Mouse (Mus musculus): ENCODE results near the gene Shank3. TPM values are rescaled to one million over a fixed set of nuclear protein-coding genes. Genes with fewer than 3 reads are reported as not detected.

Gene Shank3
- polyA plus RNA-seq, 1 experiment from 2014 or later: 1.3 TPM

DNA sequence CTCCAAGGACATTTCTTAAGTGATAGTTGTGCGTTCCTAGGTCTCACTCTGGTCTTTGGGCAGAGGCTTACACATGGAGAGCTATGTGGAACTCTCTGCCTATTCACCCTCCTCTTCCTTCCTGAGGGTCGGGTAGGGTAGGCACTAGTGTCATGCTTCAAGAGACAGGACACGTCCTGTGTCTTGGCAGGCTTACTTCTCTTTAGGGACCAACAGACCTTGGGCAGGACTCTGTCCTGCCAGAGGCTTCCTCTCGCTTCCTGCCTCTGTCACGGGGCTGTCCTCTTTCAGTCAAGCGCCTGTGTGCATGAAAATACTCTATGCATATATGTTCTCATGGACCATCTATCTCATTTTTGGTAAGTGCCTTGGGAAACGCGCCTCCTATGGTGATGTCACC is 8.3 kb downstream of the Shank3 start:
- Histone ChIP-seq H3K9me3 (no peaks in the 10 kb centered on the region), H3K4me1 (replicated peaks) (no peaks in the 10 kb centered on the region), H3K9ac (no peak overlapping the region), H3K4me2 (replicated peaks) (no peak overlapping the region), H3K27me3 (replicated peaks) (no peaks in the 10 kb centered on the region), H3K27ac (no peak overlapping the region), H3K36me3 (no peaks in the 10 kb centered on the region), H3K4me3 (replicated peaks) (no peak overlapping the region)
- WGBS: 83% methylated on average over 8 of the region's 8 CpGs
- ATAC-seq: no peak

DNA sequence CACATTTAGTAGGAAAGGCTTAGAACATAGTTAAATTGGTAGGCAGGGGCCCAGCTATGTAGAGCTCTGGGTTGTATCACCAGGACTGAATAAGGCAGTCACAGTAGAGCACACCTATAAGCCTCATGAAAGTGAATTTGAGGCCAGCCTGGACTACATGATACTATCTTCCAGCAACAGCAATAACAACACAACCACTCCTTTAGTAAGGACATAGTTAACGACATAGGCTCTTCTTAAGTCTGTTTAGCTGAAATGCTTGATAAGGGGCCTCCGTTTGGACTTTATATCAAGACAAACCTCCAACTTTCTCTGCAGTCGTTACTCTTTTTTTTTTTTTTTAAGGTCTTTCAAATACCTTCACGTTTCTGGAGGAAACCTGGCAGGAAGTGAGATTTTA is 13.3 kb downstream of the Shank3 start:
- no peaks in the 10 kb centered on the region for H3K27me3 ChIP-seq (replicated peaks)
- no peak overlapping the region for H3K27ac ChIP-seq

DNA sequence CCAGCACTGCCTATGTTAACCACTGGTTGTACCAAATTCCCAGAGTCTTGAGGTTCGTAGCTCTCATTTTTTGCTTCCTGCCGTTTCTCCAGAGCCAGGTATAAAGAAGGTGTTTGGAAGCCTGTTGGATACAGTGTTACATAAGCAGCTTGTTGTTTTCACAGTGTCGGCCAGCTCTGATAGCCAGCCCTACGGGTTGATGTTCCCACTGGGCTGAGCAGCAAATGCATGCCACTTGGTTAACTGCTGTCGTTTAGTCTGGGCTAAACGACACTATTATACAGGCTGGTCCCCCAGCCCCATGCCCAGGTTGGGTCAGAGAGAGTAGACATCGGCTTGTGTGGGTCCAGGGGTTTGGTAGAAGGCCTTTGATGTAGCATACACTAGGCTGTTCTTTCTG is 22.5 kb downstream of the Shank3 start:
- Histone ChIP-seq H3K27ac (no peak overlapping the region), H3K4me1 (replicated peaks) (0 out of 2 replicates have a peak, but pooled peaks cover 8% of the 10 kb centered on the region), H3K4me2 (replicated peaks) (no peak overlapping the region), H3K27me3 (replicated peaks) (peaks cover 28% of the 10 kb centered on the region), H3K9ac (no peak overlapping the region), H3K9me3 (no peaks in the 10 kb centered on the region), H3K36me3 (no peaks in the 10 kb centered on the region), H3K4me3 (replicated peaks) (no peak overlapping the region)
- 69% methylated on average over 7 of the region's 7 CpGs for WGBS
- no peak for ATAC-seq

More for the DNA sequence above, 13.3 kb downstream of the Shank3 start:
- Histone ChIP-seq H3K9me3 (no peaks in the 10 kb centered on the region), H3K4me1 (replicated peaks) (no peaks in the 10 kb centered on the region), H3K4me2 (replicated peaks) (no peak overlapping the region), H3K4me3 (replicated peaks) (no peak overlapping the region), H3K9ac (no peak overlapping the region), H3K36me3 (no peaks in the 10 kb centered on the region)
- WGBS: 57% methylated on average over 4 of the region's 4 CpGs
- ATAC-seq: no peak

DNA sequence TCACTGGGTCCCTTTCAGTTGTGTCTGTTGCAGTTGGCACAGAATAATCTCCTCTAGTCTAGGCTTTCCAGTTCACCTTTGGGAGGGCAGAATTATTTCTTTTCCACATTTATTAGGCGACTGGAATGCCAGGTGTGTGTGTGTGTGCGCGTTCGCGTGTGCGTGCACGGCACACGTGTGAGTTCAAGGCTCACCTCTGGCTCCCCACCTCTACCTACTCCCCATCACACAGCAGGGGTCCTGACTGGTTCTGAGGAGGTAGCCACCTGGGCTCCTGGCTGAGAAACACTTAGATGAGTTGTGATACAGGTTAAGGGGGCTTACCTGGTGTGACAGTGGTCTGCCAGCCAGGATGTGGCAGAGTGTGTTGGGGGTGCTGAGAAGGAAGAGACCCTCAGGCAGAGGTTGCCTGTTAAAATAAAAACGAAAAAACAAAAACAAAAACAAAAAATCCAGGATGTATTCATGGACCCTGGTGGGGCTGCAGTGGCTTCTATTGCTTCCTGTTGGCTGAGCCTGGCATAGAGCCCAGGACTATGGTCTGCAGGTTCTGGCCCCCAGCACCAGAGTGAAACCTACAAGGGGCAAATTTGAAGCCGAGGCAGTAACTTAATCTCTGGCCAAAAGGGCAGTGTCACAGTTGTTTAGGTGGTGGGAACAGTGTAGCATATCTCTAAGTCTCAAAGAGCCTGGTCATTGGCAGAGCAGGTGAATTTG is 23.3 kb downstream of the Shank3 start:
- H3K4me1 ChIP-seq (replicated peaks): 0 out of 2 replicates have a peak, but pooled peaks cover 8% of the 10 kb centered on the region
- peak overlapping the region; percentile 59; the same call in 1 of the 2 replicates for H3K4me3 ChIP-seq (replicated peaks)
- peaks cover 28% of the 10 kb centered on the region for H3K27me3 ChIP-seq (replicated peaks)
- H3K27ac ChIP-seq: no peak overlapping the region
- H3K9me3 ChIP-seq: no peaks in the 10 kb centered on the region
- H3K36me3 ChIP-seq: no peaks in the 10 kb centered on the region
- ATAC-seq: no peak; the same call in 1 of the 2 replicates
- peak overlapping the region; percentile 95; the same call in 1 of the 2 replicates for H3K4me2 ChIP-seq (replicated peaks)
- 85% methylated on average over 10 of the region's 10 CpGs for WGBS
- H3K9ac ChIP-seq: no peak overlapping the region

DNA sequence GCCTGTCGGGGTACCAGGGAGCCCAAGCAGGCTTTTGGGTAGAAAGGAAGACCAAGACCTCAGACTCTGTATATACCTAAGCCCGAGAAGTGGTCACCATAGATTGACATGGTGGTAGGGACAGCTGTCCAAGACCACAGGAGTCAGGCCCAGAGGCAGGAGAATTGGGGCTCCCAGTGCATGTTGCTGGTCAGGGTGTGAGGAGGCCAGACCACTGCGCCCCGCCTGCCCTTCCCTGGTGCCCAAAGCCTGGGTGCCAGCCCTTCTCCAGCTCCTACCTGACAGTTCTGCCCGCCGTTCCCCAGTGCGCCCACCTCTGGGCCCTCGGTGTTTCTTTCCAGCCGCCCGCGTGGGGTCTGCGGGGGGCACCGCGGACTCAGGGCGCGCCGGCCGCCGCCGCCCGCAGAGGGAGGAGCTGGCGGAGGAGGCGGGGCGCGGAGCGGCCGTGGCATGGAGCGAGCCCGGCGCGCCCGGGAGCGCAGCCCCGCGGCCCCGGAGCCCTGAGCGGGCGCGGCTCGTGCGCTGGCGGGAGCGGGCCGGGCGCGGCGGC is 23.9 kb downstream of the Shank3 start:
- WGBS: 13% methylated on average over 43 of the region's 47 CpGs
- peaks cover 28% of the 10 kb centered on the region for H3K27me3 ChIP-seq (replicated peaks)
- peak; percentile 88 for ATAC-seq
- no peaks in the 10 kb centered on the region for H3K36me3 ChIP-seq
- H3K4me1 ChIP-seq (replicated peaks): 0 out of 2 replicates have a peak, but pooled peaks cover 8% of the 10 kb centered on the region
- no peaks in the 10 kb centered on the region for H3K9me3 ChIP-seq
- H3K9ac ChIP-seq: no peak overlapping the region
- H3K4me3 ChIP-seq (replicated peaks): peak overlapping the region; percentile 59
- H3K27ac ChIP-seq: no peak overlapping the region
- H3K4me2 ChIP-seq (replicated peaks): peak overlapping the region; percentile 95

DNA sequence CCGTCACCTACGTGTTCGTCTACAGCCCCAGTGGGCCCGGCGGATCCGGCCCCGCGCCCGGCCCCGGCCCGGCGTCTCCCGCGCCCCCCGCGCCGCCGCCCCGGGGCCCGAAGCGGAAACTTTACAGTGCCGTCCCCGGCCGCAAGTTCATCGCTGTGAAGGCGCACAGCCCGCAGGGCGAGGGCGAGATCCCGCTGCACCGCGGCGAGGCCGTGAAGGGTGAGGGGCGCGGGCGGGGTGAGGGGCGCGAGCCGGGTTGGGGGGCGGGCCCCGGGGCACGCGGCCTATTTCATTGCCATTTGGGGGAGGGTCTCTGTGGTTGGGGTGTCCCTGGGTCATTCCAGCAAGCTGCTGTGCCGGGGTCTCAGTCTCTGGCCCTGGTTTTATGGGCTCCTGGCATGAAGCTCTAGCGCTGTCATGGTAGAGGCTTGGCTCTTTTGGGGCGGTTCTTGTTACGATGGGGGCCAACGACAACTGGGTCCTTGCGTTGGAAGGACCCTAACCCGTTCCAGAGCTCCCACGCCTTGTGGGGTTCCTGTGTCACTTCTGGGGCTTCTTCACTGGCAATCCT is 24.7 kb downstream of the Shank3 start:
- H3K9me3 ChIP-seq: no peaks in the 10 kb centered on the region
- H3K27ac ChIP-seq: no peak overlapping the region
- H3K36me3 ChIP-seq: no peaks in the 10 kb centered on the region
- peaks cover 28% of the 10 kb centered on the region for H3K27me3 ChIP-seq (replicated peaks)
- peak overlapping the region; percentile 54 for H3K9ac ChIP-seq
- H3K4me2 ChIP-seq (replicated peaks): peak overlapping the region; percentile 95
- H3K4me1 ChIP-seq (replicated peaks): 0 out of 2 replicates have a peak, but pooled peaks cover 8% of the 10 kb centered on the region
- peak overlapping the region; percentile 59 for H3K4me3 ChIP-seq (replicated peaks)
- WGBS: 7% methylated on average over 37 of the region's 52 CpGs
- peak; percentile 40 for ATAC-seq

DNA sequence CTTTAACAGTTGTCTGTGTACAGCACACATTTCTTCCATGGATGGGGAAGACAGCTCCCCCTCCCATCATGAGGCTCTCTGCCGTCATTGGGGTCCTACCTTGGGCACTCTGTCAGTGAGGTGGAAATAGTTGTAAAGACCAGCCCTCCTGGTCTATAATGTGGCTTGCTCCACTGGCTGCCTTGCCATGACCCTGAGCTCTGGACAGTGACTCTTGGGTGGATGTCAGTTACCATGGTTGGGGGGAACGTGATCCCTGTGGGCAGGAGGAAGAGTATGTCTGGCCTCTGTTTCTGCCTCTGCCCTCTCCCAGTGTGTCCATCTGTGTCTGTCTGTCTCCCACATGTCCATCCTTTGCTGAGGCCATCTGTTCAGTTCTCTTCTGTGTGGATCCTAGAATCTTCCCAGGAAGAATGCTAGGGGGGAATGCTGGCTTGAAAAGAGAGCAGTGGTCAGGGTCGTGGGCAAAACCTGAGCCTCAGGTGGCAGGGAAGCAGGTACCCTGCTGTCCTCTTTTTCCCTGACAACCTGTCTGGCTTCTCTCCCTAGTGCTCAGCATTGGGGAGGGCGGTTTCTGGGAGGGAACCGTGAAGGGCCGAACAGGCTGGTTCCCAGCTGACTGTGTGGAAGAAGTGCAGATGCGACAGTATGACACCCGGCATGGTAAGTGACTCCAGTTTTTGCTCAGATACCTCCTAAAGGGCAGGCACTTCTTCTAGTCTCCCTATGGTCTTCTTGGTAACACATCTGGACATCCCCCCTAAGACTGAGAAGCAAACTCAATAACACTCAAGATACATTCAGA is 25.4 kb downstream of the Shank3 start:
- Histone ChIP-seq H3K4me1 (replicated peaks) (0 out of 2 replicates have a peak, but pooled peaks cover 8% of the 10 kb centered on the region), H3K36me3 (no peaks in the 10 kb centered on the region), H3K4me2 (replicated peaks) (peak overlapping the region; percentile 95), H3K27me3 (replicated peaks) (peaks cover 28% of the 10 kb centered on the region), H3K27ac (no peak overlapping the region), H3K4me3 (replicated peaks) (peak overlapping the region; percentile 59; the same call in 1 of the 2 replicates), H3K9ac (no peak overlapping the region), H3K9me3 (no peaks in the 10 kb centered on the region)
- WGBS: 76% methylated on average over 8 of the region's 8 CpGs
- ATAC-seq: no peak

DNA sequence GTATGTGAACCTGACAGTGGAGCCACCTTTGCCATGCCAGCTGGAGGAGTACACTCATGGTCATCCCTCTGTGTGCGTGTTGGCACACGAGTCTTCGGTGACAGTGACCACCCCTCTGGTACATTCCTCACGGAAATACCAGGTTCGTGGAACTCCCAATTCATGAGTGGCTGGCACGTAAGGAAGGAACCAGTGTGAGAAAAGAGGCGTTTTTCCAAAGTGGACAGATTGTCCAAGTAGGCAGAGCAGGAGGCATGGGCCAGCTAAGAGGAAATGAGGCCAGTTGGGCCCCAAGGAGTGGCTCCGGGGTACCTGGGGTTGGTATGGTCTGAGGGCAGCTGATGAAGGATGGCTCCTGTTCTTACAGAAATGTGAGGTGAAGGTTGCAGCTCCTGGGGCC is 26.0 kb downstream of the Shank3 start:
- Histone ChIP-seq H3K9ac (no peak overlapping the region), H3K4me1 (replicated peaks) (0 out of 2 replicates have a peak, but pooled peaks cover 8% of the 10 kb centered on the region), H3K27ac (no peak overlapping the region), H3K9me3 (no peaks in the 10 kb centered on the region), H3K4me3 (replicated peaks) (no peak overlapping the region), H3K36me3 (no peaks in the 10 kb centered on the region), H3K4me2 (replicated peaks) (no peak overlapping the region), H3K27me3 (replicated peaks) (peaks cover 28% of the 10 kb centered on the region)
- no peak for ATAC-seq
- 95% methylated on average over 8 of the region's 8 CpGs for WGBS

DNA sequence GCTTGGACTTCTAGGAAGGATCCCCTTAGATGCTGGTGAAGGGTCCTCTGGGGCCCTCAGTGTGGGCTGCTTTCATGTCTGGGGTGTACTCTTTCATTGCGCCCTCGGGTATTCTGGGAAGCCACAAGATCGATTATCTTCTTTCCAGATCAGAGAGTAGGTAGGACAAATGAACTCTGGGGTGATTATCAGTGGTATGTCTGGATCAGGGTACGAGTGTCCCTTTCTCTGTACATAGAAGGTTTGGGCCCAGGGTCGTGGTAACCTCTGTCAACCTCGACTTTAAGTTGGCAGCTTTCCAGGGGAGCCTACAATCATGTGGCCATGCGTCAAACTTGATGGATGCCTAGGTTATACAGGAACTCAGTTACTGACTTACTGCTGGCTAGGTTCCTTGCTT is 26.5 kb downstream of the Shank3 start:
- Histone ChIP-seq H3K4me3 (replicated peaks) (no peak overlapping the region), H3K9ac (no peak overlapping the region), H3K27me3 (replicated peaks) (peaks cover 28% of the 10 kb centered on the region), H3K36me3 (no peaks in the 10 kb centered on the region), H3K27ac (no peak overlapping the region), H3K4me1 (replicated peaks) (0 out of 2 replicates have a peak, but pooled peaks cover 8% of the 10 kb centered on the region), H3K4me2 (replicated peaks) (no peak overlapping the region), H3K9me3 (no peaks in the 10 kb centered on the region)
- WGBS: 67% methylated on average over 7 of the region's 7 CpGs
- ATAC-seq: no peak

DNA sequence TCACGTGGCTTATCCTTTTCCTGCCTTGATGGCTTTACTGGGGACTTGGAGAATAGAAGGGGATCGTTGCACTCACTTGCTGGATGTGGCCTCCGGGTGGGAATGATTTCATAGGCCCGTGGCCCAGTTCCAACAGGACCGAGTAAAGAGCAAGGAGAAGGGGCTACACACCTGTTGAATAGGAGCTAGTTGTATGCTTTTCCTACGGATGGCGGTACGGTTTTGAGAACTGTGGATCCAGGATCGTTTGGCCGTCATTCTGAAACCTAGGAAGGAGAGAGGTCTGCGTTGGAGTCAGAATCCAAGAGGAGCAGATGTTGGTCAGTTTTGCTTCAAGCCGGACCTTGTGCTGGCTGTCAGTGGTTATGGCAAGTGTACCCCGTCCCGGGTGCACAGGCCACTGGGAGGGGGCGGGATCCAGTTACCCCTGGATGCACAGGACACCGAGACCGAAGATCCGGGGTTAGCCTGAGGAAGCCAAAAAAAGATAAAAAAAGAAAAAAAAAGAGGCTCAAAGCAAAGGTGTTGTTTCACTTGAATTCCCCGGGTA is 27.4 kb downstream of the Shank3 start:
- WGBS: 92% methylated on average over 19 of the region's 19 CpGs
- no peak overlapping the region for H3K4me3 ChIP-seq (replicated peaks)
- no peak for ATAC-seq
- no peaks in the 10 kb centered on the region for H3K9me3 ChIP-seq
- H3K27ac ChIP-seq: no peak overlapping the region
- H3K9ac ChIP-seq: no peak overlapping the region
- H3K36me3 ChIP-seq: no peaks in the 10 kb centered on the region
- peaks cover 24% of the 10 kb centered on the region for H3K27me3 ChIP-seq (replicated peaks)
- no peak overlapping the region for H3K4me2 ChIP-seq (replicated peaks)
- H3K4me1 ChIP-seq (replicated peaks): 0 out of 2 replicates have a peak, but pooled peaks cover 9% of the 10 kb centered on the region

DNA sequence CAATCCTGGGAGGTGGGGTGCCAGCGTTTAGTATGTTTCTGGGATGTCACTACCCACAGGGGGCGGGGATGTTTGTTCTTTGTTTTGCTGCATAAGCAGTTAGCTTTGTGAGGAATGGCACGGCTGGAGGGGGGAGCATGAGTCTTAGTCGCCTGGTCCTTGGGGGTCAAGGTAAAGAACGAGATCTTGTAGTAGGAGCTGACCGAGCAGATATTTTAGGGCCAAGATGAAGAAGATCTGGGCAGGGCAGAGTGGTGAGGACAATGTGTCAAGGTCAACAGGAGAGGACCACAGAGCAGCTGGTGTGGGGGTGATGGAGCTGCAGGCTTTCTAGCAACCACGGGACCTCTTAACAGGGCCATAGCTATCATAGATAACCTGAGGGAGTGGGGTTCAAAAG is 28.0 kb downstream of the Shank3 start:
- H3K27me3 ChIP-seq (replicated peaks): peaks cover 19% of the 10 kb centered on the region
- 72% methylated on average over 7 of the region's 7 CpGs for WGBS
- no peak overlapping the region for H3K4me2 ChIP-seq (replicated peaks)
- ATAC-seq: no peak
- H3K27ac ChIP-seq: no peak overlapping the region
- 0 out of 2 replicates have a peak, but pooled peaks cover 11% of the 10 kb centered on the region for H3K4me1 ChIP-seq (replicated peaks)
- no peak overlapping the region for H3K4me3 ChIP-seq (replicated peaks)
- H3K36me3 ChIP-seq: no peaks in the 10 kb centered on the region
- no peaks in the 10 kb centered on the region for H3K9me3 ChIP-seq
- no peak overlapping the region for H3K9ac ChIP-seq

Measured in intestine, embryonic 15.5 days (tissue).